Mouse (Mus musculus) G1E (cell line): ENCODE measurements around the gene 4930415O20Rik.

Experiments used
- CTCF ChIP-seq: IDR thresholded peaks from 2 replicates; pipeline ENCODE4 v1.5.1; 2012; ENCODE audit warnings: low read depth, low read length, inconsistent platforms, mixed read lengths
- POLR2AphosphoS5 ChIP-seq: IDR thresholded peaks from 2 replicates; pipeline ENCODE4 v1.6.1; 2012; ENCODE audit warnings: low read depth, low read length, inconsistent platforms; ENCODE audit not compliant: insufficient replicate concordance
- TAL1 ChIP-seq: conservative IDR thresholded peaks from 2 replicates; pipeline ENCODE4 v1.6.1; 2012; ENCODE audit warnings: low read depth, low read length, inconsistent platforms, mixed read lengths

DNA sequence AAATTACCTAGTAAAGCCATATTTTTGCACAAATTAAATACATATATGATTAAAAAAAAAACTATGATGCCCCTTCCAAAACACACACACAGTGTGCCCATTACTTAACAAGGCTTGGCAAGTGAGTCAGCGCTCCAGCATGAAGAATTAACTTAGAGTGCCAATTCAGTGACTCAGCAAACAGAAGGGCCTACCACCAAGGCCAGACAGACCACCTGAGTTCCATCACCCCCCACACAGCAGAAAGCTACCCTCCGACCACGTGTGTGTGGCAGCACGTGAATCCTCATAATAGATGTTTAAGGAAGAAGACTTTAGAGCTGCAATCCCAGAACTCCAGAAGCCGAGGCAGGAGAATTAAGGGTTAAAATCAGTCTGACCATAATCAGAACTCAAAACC is 38.5 kb upstream of the 4930415O20Rik start:
- TF ChIP-seq CTCF (no peak), TAL1 (no peak), POLR2AphosphoS5 (no peak)
